Mouse (Mus musculus): ENCODE measurements around the gene Stt3a. TPM values are rescaled to one million over a fixed set of nuclear protein-coding genes. Genes with fewer than 3 reads are reported as not detected.

Stt3a gene
- 100 to 1,000 TPM; 222 to 235 TPM for total RNA-seq (2021)
- long read RNA-seq, experiment 1, full-length matches to known transcripts = 76 of 121 reads
- long read RNA-seq, experiment 1, partial matches to known transcripts = 35 of 121 reads
- long read RNA-seq, experiment 1, other reads (novel, unspliced or antisense) = 10 of 121 reads
- long read RNA-seq, experiment 2, full-length matches to known transcripts = 95 of 102 reads
- long read RNA-seq, experiment 2, partial matches to known transcripts = 3 of 102 reads
- long read RNA-seq, experiment 2, other reads (novel, unspliced or antisense) = 4 of 102 reads

DNA sequence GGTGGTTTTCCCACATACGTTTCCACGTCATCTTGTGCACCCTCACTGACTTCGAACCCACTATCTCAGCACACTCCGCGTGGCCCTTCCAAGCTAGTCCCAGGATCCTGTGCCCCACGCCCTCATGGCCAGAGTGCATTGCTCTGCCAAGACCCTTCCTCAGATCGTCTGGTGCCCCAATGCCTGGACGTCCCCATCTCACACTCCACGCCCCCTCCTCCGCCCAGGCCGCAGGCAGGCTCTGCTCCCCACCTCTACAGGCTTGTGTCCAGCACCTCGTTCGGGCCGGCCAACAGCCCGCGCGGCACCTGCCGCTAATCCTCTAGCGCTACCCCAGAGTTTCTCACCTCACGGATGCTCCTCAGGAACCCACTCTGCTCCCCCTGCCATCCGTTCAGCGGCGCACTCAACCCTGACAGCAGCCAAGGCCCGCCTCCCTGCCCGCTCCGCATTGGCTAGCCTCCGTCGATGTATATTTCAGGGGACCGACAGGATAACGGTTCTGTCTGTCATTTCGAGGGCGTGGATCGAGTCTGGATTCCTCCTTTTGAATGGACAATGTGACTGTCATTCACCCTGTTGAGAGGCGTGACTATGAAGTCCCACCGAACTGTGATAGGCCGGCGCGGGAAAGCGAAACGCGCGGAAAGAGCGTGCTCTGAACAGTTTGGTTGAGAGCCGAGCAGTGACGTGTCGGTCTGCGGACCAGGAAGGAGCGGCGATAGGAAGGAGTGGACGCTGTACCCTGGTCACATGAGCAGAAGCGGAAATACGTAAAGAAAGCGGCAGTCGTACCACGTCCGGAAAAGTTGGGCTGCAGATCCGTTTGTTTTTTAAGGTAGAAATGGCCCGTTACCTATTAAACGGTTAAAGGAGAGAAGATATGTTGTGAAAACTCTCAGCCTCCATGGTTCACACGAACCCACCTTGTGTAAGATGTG is at the start of gene Stt3a:
Stt3a (minus strand) TSS at position 477 of the 941 bp plus-strand sequence.
- DNase-seq = peak; percentile 97

DNA sequence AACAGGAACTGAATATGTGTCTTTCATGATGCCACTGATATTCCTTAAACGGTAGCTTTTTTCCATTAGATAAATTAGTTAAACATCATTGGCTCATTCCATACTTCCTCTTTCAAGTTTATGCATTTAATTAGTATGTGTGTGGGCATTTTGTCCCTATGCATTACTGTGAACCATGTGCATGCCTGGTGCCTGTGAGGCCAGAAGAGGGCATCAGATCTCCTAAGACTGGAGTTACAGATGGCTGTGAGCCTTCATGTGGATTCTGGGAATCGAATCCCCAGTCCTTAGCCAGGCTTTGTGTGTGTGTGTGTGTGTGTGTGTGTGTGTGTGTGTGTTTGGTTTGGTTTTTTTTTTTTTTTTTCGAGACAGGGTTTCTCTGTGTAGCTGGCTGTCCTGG is 47.0 kb upstream of the Stt3a start:
- DNase-seq = no peak

DNA sequence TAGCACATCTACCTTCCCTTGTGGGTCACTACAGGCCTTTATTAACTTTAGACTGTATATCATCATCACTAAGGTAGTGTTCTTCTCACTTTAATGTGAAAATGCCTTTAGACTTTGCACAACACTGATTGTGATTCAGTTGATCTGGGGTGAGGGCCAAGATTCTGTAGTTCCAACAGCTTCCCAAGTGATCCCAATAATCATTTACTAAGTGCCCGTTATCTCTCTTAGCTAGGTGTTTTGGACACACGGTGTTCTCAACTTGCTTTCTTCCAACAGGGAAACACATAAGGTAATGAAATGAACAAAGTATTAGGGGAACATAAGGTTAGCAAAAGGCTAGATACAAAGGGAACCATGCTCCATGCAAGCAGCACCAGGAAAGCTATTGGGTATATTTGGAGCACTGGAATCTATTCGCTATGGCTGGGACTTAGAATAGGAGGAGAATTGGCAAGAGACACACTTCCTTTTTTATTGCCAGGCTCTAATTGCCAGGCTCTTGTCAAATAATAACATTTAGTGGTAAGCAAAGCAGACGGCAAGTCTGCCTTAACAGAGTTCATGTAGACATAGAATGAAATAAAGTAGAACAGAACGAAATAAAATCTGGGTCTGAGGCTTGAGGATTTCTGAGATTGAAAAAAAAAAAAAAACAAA is 40.8 kb upstream of the Stt3a start:
- DNase-seq = no peak

DNA sequence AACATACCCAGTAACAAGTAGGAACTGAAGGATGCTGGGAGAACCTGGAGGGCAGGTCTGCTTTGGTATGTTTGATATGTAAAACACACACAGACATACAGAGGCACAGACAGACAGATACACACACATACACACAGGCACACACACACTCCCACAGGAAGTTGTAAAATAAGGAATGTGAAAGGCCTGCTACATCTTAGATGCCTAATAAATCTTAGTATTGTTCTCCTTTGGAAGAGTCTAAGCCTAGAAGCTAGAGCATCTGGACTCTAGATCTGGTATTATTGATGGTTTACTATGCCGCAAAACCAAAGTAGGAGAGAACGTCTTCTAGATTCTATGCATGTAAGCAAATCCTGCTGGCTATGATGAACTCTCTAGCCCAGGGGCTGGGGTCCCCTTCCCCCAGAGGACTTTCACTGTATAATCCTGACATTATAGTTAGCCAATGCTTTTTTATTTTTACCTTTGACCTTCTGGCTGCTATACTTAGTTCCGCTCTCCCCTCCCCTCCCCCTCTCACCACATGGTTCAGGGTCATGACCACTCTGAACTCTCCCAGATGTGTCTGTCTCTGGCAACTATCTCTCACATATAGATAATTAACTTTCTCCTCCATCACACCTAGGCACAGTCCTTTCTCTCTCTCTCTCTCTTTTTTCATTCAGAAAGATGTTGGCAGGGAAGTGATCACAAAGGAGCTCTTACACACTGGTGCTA is 37.9 kb upstream of the Stt3a start:
- DNase-seq = no peak

DNA sequence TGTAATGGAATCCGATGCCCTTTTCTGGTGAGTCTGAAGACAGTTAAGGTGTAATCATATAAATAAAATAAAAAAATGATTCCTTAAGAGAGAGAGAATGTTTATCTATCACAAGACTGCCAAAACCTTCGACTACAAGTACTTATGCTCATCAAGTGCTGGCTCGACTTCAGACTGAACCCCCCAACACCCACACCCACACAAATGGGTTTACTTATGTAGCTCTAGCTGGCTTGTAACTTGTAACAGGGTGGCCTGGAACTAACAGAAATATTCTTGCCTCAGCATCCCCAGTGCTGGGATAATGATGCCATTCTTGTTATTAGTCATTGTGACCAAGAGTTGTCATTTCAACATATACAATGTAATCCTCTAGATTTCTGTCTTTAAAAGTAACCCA is 36.4 kb upstream of the Stt3a start:
- no peak for DNase-seq

DNA sequence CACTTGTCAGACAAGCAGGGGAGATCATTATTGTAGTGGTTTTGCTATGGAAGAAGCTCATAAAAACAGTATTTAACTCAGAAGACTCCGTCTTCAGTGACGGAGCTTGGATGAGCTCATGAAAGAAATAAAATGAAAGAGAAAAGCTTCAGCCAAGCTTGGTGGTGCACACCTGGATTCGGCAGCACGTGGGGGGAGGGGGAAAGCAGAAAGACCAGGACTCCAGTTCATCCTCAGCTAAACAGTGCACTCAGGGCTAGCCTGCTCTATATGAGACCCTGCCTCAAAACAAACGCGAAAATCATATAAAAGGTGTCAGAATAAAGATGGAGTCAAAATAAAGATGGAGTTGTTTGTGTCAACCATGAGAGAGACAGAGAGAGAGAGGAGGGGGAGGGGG is 35.9 kb upstream of the Stt3a start:
- no peak for DNase-seq

DNA sequence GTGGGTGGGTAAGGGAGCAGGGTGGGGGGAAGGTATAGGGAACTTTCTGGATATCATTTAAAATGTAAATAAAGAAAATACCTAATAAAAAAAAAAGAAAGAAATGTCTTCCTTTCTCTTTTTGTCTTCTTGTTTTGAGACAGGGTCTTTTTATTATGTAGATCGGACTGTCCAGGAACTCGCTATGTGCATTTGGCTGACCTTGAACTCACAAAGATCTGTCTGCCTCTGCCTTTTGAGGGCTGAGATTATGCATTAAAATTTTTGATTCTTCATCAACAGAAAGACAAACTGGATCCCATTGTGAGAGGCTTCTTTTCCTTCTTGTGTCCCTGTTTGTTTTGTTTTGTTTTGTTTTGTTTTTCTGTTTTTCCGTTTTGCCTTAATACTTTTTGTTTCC is 35.5 kb upstream of the Stt3a start:
- no peak for DNase-seq

DNA sequence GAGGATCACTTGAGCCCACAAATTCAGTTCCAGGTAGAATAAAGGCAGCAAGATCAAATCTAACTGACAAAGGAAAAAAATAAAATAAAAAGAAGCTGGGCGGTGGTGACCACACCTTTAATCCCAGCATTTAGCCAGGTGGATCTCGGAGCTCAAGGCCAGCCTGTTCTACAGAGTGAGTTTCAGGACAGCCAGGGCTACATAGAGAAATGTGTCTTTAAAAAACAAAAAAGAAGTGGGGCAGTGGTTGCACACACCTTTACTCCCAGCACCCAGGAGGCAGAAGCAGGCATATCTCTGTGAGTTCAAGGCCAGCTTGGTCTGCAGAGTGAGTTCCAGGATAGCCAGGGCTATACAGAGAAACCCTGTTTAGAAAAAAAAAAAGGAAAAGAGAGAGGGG is 34.5 kb upstream of the Stt3a start:
- no peak for DNase-seq

DNA sequence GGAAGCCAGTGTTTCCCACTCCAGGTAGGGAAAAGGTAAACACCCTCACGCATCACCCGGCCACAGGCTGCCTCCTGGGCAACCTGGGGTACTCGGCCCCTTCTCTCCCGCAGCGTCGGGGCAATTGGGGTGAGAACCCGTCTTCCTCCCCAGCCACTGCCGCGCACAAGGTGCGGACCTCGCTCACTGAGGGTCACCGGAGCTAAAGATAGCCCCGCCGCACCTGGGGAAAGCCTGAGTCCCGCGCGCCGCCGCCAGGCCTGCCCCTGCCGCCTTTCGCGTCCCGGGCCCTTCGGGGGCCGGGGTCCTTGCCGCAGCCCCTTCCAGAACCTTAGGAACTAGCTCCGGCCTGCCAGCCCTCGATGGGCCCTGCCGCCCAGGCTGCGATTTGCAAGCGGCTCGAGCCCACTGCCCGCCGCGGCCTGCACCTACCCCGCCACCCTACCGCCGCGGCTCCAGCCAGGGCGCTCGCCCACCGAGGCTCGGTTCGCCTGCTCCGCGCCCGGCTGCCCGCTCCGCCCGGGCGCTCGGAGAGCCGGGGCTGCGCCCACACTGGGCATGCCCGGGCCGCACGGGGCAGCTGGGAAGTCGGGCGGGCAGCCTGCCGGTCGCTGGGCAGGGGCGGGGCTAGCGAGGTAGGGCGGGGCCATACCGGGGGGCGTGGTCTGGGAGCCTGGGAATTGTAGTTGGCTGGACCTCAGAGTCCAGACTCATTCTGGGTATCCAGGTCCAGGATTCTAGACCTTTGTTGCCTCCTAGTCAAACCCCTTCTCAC is 29.5 kb upstream of the Stt3a start, which contains the start of gene Ei24:
Ei24 (minus strand) TSS at position 613 of the 775 bp plus-strand sequence.
- DNase-seq = peak; percentile 100

DNA sequence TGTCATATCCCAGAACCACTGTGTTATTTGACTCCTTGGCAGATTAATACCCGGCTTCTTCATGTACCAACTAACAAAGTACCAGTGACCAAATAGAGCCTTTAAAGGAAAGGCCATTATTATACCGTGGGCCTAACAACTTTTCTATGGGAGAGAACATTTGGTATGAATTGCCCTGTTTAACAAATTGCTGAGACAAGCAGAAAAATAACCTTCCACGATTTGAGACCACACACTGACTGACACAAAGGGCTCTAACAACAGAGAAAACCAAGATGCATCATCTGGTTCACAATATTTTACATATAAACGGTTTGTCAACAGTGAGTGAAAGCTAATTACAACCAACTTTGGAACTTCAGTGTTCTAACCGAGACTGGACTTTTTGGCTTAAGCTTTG is 28.7 kb upstream of the Stt3a start:
- no peak for DNase-seq

DNA sequence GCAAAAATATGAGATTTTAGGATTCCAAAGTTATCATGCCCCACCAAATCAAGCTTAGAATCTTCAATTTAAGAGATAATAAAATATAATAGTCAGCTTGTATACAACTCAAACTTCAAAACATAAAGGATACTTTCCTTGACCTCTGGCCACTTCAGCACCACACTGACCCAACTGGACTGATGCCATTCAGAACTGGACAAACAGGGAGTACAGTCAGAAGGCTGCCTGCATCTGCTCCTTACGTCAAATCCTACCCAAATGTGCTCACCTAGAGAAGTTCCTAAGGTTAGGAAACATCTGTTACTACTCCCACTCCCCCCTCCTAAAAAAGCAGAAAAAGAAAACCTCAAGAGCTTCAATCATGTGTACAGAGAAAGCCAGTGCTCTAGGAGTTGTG is 28.1 kb upstream of the Stt3a start:
- peak; percentile 51 for DNase-seq

DNA sequence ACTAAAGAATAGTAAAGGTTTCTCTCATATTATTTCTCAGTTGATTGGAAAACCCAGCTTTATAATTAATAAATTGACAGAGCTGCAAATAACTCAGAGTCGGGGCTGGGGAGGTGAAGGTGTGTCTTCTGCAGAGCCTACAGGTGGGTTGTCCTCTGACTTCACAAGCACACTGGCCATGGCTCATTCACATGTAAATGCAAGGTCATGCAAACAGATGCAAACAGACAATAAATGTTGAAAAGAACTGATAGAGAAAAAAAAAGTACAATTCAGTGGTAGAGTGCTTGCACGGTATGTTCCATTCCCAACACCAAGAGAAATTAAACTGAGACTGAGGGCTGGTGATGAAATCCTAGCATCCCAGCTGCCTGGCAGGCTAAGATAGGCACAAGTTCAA is 27.0 kb upstream of the Stt3a start:
- DNase-seq = no peak

DNA sequence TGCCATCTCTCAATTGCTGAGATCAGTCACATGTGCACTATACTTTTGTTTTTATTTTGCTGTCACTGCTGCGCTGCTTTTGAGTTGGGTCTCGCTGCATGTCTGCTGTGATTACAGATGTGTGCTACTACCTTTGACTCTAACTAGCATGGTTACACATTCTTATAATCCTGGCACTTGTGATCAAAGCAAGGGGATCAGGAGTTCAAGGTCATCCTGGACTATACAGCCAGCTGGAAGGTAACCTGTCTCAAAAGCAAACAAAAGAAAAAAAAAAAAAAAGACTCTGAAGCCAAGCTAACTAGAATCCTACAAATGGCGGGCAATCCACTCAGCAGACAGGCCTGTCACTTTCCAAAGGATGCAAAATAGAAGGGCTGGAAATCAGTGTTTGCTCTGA is 24.7 kb upstream of the Stt3a start:
- DNase-seq = no peak

DNA sequence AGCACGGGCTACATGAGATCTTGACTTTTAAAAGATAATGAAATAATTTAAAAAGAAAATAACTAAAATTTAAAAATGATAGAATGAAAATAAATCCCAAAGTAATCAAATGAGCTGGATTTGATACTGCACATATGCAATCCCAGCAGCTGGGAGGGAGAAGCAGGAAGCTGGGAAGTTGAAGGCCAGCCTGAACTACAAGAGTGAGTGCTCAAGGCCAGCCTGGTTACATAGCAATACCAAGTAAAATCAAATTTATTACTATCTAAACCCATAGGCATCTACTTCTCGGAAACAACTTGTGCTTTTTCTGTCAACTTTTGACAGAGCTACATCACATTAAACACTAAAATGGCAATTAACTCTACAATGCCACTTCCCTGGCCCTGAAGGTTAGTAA is 16.4 kb upstream of the Stt3a start:
- peak; percentile 30 for DNase-seq

DNA sequence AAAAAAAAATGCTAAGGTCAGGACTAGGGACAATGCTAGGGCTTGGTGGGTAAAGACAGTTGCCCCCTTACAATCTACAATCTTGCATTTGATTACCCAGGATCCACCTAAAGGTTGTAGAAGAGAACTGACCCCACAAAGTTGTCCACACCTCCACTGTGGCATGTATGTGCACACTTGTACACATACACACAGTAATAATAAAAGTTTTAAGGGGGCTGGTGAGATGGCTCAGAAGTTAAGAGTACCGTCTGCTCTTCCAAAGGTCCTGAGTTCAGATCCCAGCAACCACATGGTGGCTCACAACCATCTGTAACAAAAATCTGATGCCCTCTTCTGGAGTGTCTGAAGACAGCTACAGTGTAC is 1.6 kb upstream of the Stt3a start:
- no peak for DNase-seq

DNA sequence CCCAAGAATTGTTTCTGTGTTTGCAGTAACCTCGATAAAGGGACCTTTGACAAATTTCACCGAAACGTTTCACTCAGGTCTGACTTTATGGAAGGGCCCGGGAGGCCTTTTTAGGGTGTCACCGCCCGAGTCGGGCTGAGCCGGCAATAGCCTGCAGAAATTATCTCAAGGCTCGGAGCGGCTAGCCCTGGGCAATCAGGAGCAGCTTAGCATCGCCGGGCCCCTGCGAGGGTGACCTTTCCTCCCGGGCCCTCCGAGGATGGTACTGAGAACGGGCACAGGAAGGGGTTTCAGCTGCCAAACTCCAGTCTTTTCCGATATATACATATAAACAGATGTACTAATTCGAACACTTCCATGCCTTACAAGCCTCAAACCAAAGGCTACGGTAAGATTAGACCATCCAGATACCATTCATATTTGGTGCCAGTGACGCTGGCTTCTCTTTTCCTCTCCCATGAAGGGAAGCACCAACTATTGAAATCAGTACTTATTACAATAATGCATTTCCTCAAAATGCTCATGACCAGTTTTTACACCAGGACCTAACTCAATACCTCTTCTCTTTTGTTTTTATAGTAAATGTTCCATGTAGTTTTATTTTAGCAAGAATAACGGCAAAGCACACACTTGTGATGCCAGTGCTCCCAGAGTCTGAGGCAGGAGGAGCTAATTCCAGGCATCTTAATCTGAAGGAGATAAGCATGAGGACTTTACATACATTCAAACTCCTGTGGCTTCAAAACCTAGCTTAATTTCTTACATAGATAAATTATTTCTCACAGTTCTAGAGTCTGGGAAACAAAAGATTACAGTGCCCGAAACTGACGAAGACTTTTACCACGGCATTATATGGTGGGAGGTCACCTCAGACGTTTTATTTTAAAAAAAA is 923 bp upstream of the Stt3a start:
- DNase-seq = peak; percentile 71

DNA sequence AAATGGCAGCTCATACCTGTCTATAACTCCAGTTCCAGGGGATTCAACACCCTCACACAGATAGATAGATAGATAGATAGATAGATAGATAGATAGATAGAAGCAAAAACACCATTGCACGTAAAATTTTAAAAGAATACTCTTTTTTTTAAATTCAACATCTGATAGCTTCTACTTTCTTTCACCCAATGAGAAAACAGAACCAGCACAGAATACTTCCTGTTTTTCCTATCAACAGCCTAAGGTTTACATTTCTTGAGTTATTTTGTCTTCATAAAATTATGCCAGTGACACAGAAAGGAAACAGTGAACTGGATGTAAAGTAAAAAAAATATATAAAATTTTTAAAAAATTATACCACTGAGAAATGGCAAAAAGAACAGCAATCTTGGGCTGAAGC is 3.1 kb downstream of the Stt3a start:
- no peak for DNase-seq

DNA sequence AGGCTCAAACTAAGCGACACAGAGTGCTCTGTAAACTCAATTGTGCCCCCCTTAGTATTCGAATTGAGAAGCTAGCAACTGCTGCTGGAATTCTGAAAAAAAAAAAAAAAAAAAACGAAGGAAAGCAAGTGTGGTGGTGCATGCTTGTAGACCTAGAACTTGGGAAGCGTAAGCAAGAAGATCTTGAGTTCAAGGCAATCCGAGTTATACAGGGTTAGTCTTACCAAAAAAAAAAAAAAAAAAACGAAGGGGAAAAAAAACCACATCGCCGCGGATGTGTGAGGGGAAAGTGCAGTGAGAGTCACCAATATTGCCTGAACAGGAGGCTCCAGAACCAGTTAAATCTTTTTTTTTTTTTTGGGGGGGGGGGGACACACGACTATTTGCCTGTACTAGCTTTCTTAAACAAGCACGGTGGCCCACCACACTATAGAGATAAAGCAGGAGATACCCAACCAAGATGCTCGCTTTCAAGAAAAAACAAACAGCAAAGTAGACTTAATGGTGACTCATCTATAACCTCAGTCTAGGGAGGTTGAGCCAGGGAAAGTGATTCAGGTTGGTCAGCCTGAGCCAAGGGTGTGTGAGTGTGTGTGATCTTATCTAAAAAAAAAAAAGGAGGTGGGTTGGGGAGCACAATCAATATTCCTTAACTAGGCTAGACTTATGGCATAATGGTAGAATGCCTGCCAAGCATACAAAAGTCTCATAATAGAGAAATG is 40.3 kb downstream of the Stt3a start, which contains the start of gene Chek1:
Chek1 (minus strand) TSS at position 32 of the 722 bp plus-strand sequence.
- peak; percentile 8 for DNase-seq
